Mouse (Mus musculus): ENCODE results near the gene Cfap299. TPM values are rescaled to one million over a fixed set of nuclear protein-coding genes. Genes with fewer than 3 reads are reported as not detected.

The Cfap299 gene
- total and polyA plus RNA-seq, 3 experiments = not detected

DNA sequence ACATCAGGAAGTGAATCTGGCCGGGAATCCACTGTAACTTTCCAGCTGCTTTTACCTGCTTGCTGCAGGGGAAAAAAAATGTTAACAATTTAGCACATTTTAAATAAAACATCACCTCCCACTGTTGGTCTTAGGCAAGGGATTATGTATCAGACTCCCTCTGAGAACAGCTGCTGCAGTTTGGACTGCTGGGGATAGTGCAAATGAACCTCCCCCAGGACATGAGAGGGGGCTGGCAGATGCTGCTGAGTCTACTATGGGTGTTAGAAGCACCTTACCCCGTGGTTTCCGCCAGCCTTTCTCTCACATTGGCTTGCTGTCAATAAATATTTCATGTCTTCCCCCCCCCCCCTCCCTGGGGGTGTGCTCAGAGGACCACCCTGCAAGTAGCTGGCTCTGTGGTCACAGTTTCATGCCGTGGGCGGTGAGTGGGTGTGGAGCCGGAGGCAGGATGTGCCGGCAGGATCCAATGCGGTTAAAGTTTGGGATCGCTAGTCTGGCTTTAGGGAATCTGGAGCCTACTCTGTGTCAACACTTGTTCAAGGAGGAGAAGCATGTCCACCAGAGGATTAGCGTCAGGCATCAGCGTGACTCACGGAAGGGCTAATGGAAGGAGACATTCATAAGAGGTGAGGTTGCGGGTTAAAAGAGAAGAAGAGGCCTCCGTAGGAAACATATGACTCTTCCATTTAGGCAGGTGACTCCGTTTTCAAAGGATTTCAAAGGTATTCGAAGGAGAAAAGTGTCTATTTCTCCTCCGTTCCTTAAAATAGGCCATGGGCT, 45.2 kb upstream of the Cfap299 start:
- TF ChIP-seq KAT2A (IDR thresholded peaks at IDR 0.05; ENCODE audit: insufficient replicate concordance, low read length) = no peak
- no peak overlapping the region for H3K9ac ChIP-seq (ENCODE audit: insufficient read depth, low read depth)
- no peaks in the 10 kb centered on the region for H3K36me3 ChIP-seq (replicated peaks in 1 of 2; ENCODE audit: control insufficient read depth in 1 of 2, insufficient read depth in 1 of 2, low read length in 1 of 2)
- no peaks in the 10 kb centered on the region for H3K79me2 ChIP-seq (replicated peaks; ENCODE audit: control insufficient read depth, extremely low read depth, insufficient read depth, poor library complexity, severe bottlenecking)
- no peak overlapping the region for H3K4me2 ChIP-seq (ENCODE audit: insufficient read depth, low read depth, poor library complexity, severe bottlenecking)
- H3K27ac ChIP-seq (ENCODE audit: insufficient read depth, low read depth) = no peak overlapping the region
- in situ Hi-C loops (cut with MboI; ENCODE audit: low pct_ligation_motif_present, low pct_unique_long_range_greater_than_20kb, low sequenced_read_pairs) = no loop called here
- no peak for DNase-seq (ENCODE audit: extremely low read depth)
- H3K4me1 ChIP-seq (ENCODE audit: control insufficient read depth in 1 of 2, insufficient read depth in 2 of 2) = no peaks in the 10 kb centered on the region
- H3K27me3 ChIP-seq (replicated peaks) = no peaks in the 10 kb centered on the region
- no peaks in the 10 kb centered on the region for H3K9me3 ChIP-seq (replicated peaks; ENCODE audit: low read length)
- dilution Hi-C loops (cut with MboI; ENCODE audit: extremely low pct_ligation_motif_present, extremely low pct_unique_long_range_greater_than_20kb, low sequenced_read_pairs) = no loop called here
- no peak overlapping the region for H3K4me3 ChIP-seq (replicated peaks in 1 of 3; ENCODE audit: low read depth in 2 of 3, low read length in 2 of 3, poor library complexity in 1 of 3)

DNA sequence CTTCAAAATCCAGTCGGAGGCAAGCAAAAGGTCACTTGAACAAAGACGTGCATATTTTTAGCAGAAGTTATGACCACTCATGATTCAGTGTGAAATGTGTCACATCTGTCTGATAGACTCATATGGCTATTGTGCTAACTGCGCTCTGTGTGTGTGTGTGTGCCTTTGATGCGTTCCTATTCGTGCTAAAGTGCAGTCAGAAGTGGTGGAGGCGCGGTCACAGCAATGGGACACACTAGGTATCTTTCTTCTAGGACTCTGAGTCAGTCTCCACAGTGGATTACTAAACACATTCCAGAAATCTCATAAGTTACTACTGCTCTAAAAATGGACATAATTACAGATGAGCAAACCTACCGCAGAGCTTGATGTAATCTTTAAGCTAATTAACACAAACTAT, 38.5 kb upstream of the Cfap299 start:
- H3K79me2 ChIP-seq (replicated peaks; ENCODE audit: control insufficient read depth, extremely low read depth, insufficient read depth, poor library complexity, severe bottlenecking) = no peaks in the 10 kb centered on the region

DNA sequence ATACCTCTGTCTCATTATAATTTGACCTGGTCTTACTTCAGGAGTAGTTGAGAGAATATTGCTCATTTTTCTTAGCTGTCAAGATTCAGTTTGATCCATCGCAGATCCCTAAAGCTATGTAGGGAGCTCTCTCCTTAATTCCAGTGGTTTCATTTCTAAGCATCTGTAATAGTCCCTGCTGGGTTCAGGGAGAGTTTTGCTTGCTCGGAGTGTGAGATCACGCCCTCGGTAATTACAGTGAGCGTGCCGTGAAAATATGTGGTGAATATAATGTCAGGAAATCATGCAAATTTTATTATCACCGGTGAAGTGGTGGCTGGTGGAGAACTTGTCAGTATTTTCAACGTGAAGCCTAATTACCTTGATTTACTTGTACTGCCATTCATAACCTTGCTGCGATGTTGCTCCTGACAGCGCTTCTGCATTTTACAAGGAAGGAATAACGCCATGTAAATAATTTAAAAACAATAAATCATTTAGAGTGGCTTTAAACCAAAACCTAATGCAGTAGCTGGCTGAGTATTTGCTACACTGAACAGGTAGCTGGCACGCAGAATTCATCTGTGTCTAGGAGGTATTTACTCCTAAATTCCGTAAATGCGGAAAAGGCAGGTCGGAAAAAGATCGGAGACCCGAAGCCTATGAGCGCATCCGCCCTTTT, 36.6 kb upstream of the Cfap299 start:
- dilution Hi-C loops (cut with MboI; ENCODE audit: extremely low pct_ligation_motif_present, extremely low pct_unique_long_range_greater_than_20kb, low sequenced_read_pairs) = no loop called here
- in situ Hi-C loops (cut with MboI; ENCODE audit: low pct_ligation_motif_present, low pct_unique_long_range_greater_than_20kb, low sequenced_read_pairs) = no loop called here
- no peak overlapping the region for H3K4me2 ChIP-seq (ENCODE audit: insufficient read depth, low read depth, poor library complexity, severe bottlenecking)

More for the DNA sequence above, 38.5 kb upstream of the Cfap299 start:
- peaks cover 0 to 2% of the 10 kb centered on the region in 2 experiments; a peak in 1 of 4 replicates for H3K4me1 ChIP-seq (ENCODE audit: control insufficient read depth in 1 of 2, insufficient read depth in 2 of 2)
- H3K27me3 ChIP-seq (replicated peaks) = no peaks in the 10 kb centered on the region
- H3K36me3 ChIP-seq (replicated peaks in 1 of 2; ENCODE audit: control insufficient read depth in 1 of 2, insufficient read depth in 1 of 2, low read length in 1 of 2) = no peaks in the 10 kb centered on the region
- H3K4me2 ChIP-seq (ENCODE audit: insufficient read depth, low read depth, poor library complexity, severe bottlenecking) = no peak overlapping the region
- H3K9me3 ChIP-seq (replicated peaks; ENCODE audit: low read length) = no peaks in the 10 kb centered on the region
- no peak overlapping the region for H3K4me3 ChIP-seq (replicated peaks in 1 of 3; ENCODE audit: low read depth in 2 of 3, low read length in 2 of 3, poor library complexity in 1 of 3)
- in situ Hi-C loops (cut with MboI; ENCODE audit: low pct_ligation_motif_present, low pct_unique_long_range_greater_than_20kb, low sequenced_read_pairs) = no loop called here
- DNase-seq (ENCODE audit: extremely low read depth) = no peak
- TF ChIP-seq NRF1 (IDR thresholded peaks at IDR 0.05; ENCODE audit: low read depth, low read length) = no peak
- no peak for TF ChIP-seq ZC3H11A (IDR thresholded peaks at IDR 0.05; ENCODE audit: low read depth, low read length)
- TF ChIP-seq ELF1 (IDR thresholded peaks at IDR 0.05; ENCODE audit: low read depth, low read length) = no peak
- no peak for TF ChIP-seq HCFC1 (IDR thresholded peaks at IDR 0.05; ENCODE audit: low read depth, low read length)
- TF ChIP-seq CHD1 (IDR thresholded peaks at IDR 0.05; ENCODE audit: low read depth, low read length) = no peak
- no peak for TF ChIP-seq ZNF384 (IDR thresholded peaks at IDR 0.05; ENCODE audit: low read depth, low read length)
- TF ChIP-seq UBTF (IDR thresholded peaks at IDR 0.05; ENCODE audit: low read depth, low read length) = no peak
- no peak for TF ChIP-seq ETS1 (conservative IDR thresholded peaks at IDR 0.05; ENCODE audit: low read depth, low read length)
- no peak for TF ChIP-seq TCF12 (IDR thresholded peaks at IDR 0.05; ENCODE audit: low read depth, low read length)
- TF ChIP-seq GABPA (IDR thresholded peaks at IDR 0.05; ENCODE audit: insufficient replicate concordance, low read depth, low read length) = no peak
- TF ChIP-seq MXI1 (IDR thresholded peaks at IDR 0.05; ENCODE audit: low read depth, low read length) = no peak
- no peak for TF ChIP-seq POLR2AphosphoS2 (IDR thresholded peaks at IDR 0.05; ENCODE audit: low read depth, low read length)
- TF ChIP-seq RCOR1 (conservative IDR thresholded peaks at IDR 0.05; ENCODE audit: low read depth, low read length) = no peak
- TF ChIP-seq E2F4 (IDR thresholded peaks at IDR 0.05; ENCODE audit: insufficient replicate concordance, low read depth, low read length) = no peak
- TF ChIP-seq JUND (conservative IDR thresholded peaks at IDR 0.05; ENCODE audit: low read depth, low read length) = no peak
- TF ChIP-seq MAZ (IDR thresholded peaks at IDR 0.05; ENCODE audit: low read depth, low read length) = no peak
- TF ChIP-seq MEF2A (IDR thresholded peaks at IDR 0.05; ENCODE audit: borderline replicate concordance, low read depth, low read length) = no peak
- H3K27ac ChIP-seq (ENCODE audit: insufficient read depth, low read depth) = no peak overlapping the region
- dilution Hi-C loops (cut with MboI; ENCODE audit: extremely low pct_ligation_motif_present, extremely low pct_unique_long_range_greater_than_20kb, low sequenced_read_pairs) = no loop called here
- no peak overlapping the region for H3K9ac ChIP-seq (ENCODE audit: insufficient read depth, low read depth)

More for the DNA sequence above, 36.6 kb upstream of the Cfap299 start:
- H3K36me3 ChIP-seq (replicated peaks in 1 of 2; ENCODE audit: control insufficient read depth in 1 of 2, insufficient read depth in 1 of 2, low read length in 1 of 2) = no peaks in the 10 kb centered on the region
- no peak overlapping the region for H3K9ac ChIP-seq (ENCODE audit: insufficient read depth, low read depth)
- H3K9me3 ChIP-seq (replicated peaks; ENCODE audit: low read length) = no peaks in the 10 kb centered on the region
- no peak for TF ChIP-seq UBTF (IDR thresholded peaks at IDR 0.05; ENCODE audit: low read depth, low read length)
- TF ChIP-seq PAX5 (IDR thresholded peaks at IDR 0.05; ENCODE audit: low read length) = no peak
- no peak for TF ChIP-seq ZC3H11A (IDR thresholded peaks at IDR 0.05; ENCODE audit: low read depth, low read length)
- no peak for TF ChIP-seq ZMIZ1 (IDR thresholded peaks at IDR 0.05; ENCODE audit: low read depth, low read length)
- no peak for TF ChIP-seq ZKSCAN1 (IDR thresholded peaks at IDR 0.05; ENCODE audit: borderline replicate concordance, low read depth, low read length)
- TF ChIP-seq POLR2A (IDR thresholded peaks at IDR 0.05; ENCODE audit: low read depth, low read length) = no peak
- no peak for TF ChIP-seq MYC (IDR thresholded peaks at IDR 0.05; ENCODE audit: low read depth, low read length)
- no peak for TF ChIP-seq BHLHE40 (IDR thresholded peaks at IDR 0.05; ENCODE audit: low read depth, low read length)
- TF ChIP-seq TCF12 (IDR thresholded peaks at IDR 0.05; ENCODE audit: low read depth, low read length) = no peak
- TF ChIP-seq E2F4 (IDR thresholded peaks at IDR 0.05; ENCODE audit: insufficient replicate concordance, low read depth, low read length) = no peak
- no peak for TF ChIP-seq MXI1 (IDR thresholded peaks at IDR 0.05; ENCODE audit: low read depth, low read length)
- TF ChIP-seq HCFC1 (IDR thresholded peaks at IDR 0.05; ENCODE audit: low read depth, low read length) = no peak
- no peak for TF ChIP-seq USF1 (IDR thresholded peaks at IDR 0.05; ENCODE audit: low read depth, low read length)
- no peak for DNase-seq (ENCODE audit: extremely low read depth)
- H3K4me1 ChIP-seq (ENCODE audit: control insufficient read depth in 1 of 2, insufficient read depth in 2 of 2) = peaks cover 0 to 2% of the 10 kb centered on the region in 2 experiments; a peak in 1 of 4 replicates
- H3K4me3 ChIP-seq (replicated peaks in 1 of 3; ENCODE audit: low read depth in 2 of 3, low read length in 2 of 3, poor library complexity in 1 of 3) = no peak overlapping the region
- H3K27me3 ChIP-seq (replicated peaks) = no peaks in the 10 kb centered on the region
- no peak overlapping the region for H3K27ac ChIP-seq (ENCODE audit: insufficient read depth, low read depth)
- no peaks in the 10 kb centered on the region for H3K79me2 ChIP-seq (replicated peaks; ENCODE audit: control insufficient read depth, extremely low read depth, insufficient read depth, poor library complexity, severe bottlenecking)
